Mouse (Mus musculus) embryonic facial prominence, embryonic 10.5 days (tissue): Measurements from ENCODE around the gene Fga. TPM values are rescaled to one million over a fixed set of nuclear protein-coding genes. Genes with fewer than 3 reads are reported as not detected.

Source experiments
- DNase-seq: peaks from one replicate; pipeline ENCODE4 v3.0.0-alpha.2; 2017; ENCODE audit warnings: low spot score
- H3K27ac ChIP-seq: fragments of 300-500 bp; sonication (generic); replicated peaks from 2 replicates; pipeline ENCODE4 v1.5.1; 2016; ENCODE audit warnings: mild to moderate bottlenecking
- H3K27me3 ChIP-seq: fragments of 300-500 bp; sonication (generic); replicated peaks from 2 replicates; pipeline ENCODE4 v1.6.1; 2016; ENCODE audit warnings: low read depth, mild to moderate bottlenecking; ENCODE audit not compliant: poor library complexity, severe bottlenecking
- H3K36me3 ChIP-seq: fragments of 300-500 bp; sonication (generic); replicated peaks from 2 replicates; pipeline ENCODE4 v1.6.1; 2016; ENCODE audit warnings: mild to moderate bottlenecking, moderate library complexity
- H3K4me1 ChIP-seq: fragments of 300-500 bp; sonication (generic); 2 replicates; pipeline ENCODE4 v1.6.1; 2016
- H3K4me3 ChIP-seq: fragments of 300-500 bp; sonication (generic); 2 replicates; pipeline ENCODE4 v1.5.1; 2016; ENCODE audit warnings: mild to moderate bottlenecking, moderate library complexity
- H3K9me3 ChIP-seq: fragments of 300-500 bp; sonication (generic); 2 replicates; pipeline ENCODE4 v1.6.1; 2016; ENCODE audit warnings: mild to moderate bottlenecking
- WGBS: fragments of 180-500 bp; shearing (Covaris S2); methylation state at CpG from one replicate; pipeline ENCODE4 v1.1.7; 2016; 5-methylcytosine and 5-hydroxymethylcytosine counted together
- polyA plus RNA-seq: library from polyadenylated mRNA; unstranded; fragments of >200 nt; fragmentation: Nextera tagmentation; extraction: Ambion mirVana; gene quantifications from 2 replicates; pipeline ENCODE4 v1.2.1, GENCODE M21; 2016

The Fga gene
- polyA plus RNA-seq, result not detected in 2 replicates

DNA sequence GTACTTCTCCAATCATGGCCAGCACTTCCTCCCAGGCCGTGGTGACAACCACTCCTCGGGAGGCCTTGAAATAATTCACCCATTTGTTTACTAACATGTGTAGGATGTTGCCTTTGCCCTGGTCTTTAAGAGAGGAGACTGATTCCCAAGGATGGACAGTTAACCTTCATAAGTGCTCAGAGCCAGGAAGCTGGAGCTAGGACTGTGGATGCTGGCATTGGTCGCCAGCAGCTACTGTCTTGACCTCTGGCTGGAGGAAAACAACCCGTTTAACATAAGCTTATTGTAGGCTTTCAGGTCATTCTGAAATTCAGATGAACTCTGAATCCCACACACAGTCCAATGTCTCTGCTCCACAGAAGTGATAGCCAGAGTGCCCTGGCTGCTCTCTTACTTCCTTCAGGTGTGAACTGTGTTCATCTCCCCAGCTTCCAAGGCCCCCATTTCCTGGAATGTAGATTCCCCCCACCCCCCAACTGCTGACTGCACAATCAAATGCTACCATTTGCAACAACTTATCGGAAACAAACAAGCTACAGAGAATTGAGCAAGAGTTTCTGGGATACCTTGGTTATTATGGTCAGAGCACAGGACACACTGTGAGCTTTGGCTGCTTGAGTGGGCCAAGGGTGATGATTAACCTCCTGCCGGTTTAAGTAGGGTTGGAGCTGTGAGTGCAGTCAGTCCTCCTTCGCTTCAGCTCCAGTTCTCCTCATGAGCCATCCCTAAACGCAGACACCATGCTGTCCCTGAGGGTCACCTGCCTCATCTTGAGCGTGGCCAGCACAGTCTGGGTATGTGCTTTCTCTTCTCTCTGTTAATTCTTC, at the start of gene Fga:
TSS of gene Fga (plus strand) at position 602 of the 827 bp plus-strand sequence.
- Histone ChIP-seq H3K9me3 (no peaks in the 10 kb centered on the region), H3K36me3 (no peaks in the 10 kb centered on the region), H3K4me3 (no peak within 1 kb of the TSS), H3K4me1 (no peaks in the 10 kb centered on the region), H3K27ac (no peak within 1 kb of the TSS), H3K27me3 (no peaks in the 10 kb centered on the region)
- no peak for DNase-seq
- 77% methylated on average over 9 of the region's 9 CpGs for WGBS

DNA sequence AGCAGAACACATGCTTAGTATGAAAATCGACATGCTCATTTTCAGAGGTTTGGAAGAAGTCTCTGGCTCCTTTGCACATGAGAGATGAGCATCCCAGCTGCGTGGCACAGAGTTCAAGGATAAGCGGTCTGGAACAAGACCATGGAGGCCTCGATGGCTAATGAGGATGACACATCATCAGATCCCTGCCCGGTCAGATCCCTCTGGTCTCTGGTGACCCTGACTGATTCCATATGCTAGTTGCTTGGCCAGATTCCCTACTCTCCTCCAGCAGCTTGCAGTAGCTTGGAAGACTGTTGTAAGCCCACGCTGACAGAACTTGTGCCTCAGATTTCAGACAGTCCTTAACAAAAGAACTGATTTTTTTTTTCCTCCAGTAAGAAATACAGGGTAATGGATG, 45.1 kb upstream of the Fga start:
- 91% methylated on average over 6 of the region's 6 CpGs for WGBS
- no peaks in the 10 kb centered on the region for H3K27me3 ChIP-seq
- DNase-seq, result no peak
- H3K27ac ChIP-seq, result no peak overlapping the region
- H3K9me3 ChIP-seq, result no peaks in the 10 kb centered on the region
- no peaks in the 10 kb centered on the region for H3K36me3 ChIP-seq
- no peaks in the 10 kb centered on the region for H3K4me1 ChIP-seq
- H3K4me3 ChIP-seq, result no peak overlapping the region

DNA sequence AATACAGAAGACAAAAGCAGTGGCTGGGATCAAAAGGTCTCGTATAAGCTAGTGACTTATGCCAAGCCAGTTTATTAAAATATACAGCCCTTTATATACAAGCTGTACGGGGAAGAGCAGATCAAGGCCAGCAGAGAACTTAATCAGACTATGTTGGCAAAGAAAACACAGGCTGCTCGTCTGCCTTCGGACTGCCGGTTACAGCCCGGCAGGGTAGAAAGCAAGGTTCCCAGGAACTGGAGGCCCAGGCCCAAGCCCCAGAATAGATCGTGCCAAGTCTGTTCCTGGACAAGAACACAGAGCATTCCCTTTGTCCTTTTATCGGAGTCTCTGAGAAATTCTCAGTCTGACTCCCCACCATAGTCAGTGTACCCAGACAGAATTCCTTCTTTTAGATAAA, 44.0 kb upstream of the Fga start:
- Histone ChIP-seq H3K27ac (no peak overlapping the region), H3K27me3 (no peaks in the 10 kb centered on the region), H3K4me3 (no peak overlapping the region), H3K4me1 (no peaks in the 10 kb centered on the region), H3K9me3 (no peaks in the 10 kb centered on the region), H3K36me3 (no peaks in the 10 kb centered on the region)
- no peak for DNase-seq
- 88% methylated on average over 8 of the region's 8 CpGs for WGBS

DNA sequence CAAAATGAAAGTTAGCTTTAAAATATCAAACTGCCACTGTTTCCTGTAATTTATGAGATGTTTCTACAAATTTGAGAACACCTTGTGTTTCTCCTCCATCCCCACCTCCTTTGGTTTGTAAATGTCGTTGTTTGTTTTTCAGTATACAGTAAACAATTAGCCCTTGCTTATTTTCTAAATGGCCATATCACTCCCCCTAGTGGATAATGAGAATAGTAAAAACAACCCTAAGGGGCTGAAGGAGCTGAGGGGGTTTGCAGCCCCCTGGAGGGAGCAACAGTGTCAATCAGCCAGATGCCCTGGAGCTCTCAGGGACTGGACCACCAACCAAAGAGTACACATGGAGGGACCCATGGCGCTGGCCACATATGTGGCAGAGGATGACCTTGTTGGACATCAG, 41.0 kb upstream of the Fga start:
- Histone ChIP-seq H3K36me3 (no peaks in the 10 kb centered on the region), H3K4me3 (no peak overlapping the region), H3K9me3 (no peaks in the 10 kb centered on the region), H3K27ac (no peak overlapping the region), H3K27me3 (no peaks in the 10 kb centered on the region), H3K4me1 (no peaks in the 10 kb centered on the region)
- DNase-seq, result no peak
- WGBS, result 77% methylated on average over 2 of the region's 2 CpGs

DNA sequence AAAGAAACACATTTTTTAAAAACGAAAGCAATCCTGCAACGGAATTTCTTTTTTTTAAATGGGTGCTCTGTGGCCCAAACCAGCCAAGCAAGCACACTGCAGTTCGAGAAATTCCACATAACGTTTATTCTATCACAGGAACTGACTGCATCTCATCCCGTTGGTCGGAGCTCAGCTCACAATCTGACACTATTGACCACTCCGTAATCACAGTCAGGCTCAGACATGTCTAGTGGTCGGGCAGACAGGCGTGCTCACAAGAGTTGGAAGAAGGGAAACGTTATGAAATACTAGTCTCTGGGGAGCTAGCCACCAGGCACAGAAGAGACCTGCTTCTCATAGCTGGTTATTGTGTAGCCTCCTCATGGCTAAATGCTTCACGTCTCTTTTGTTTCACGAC, 33.9 kb upstream of the Fga start:
- Histone ChIP-seq H3K4me3 (no peak overlapping the region), H3K36me3 (no peaks in the 10 kb centered on the region), H3K4me1 (peaks cover 11% of the 10 kb centered on the region), H3K27ac (no peak overlapping the region), H3K27me3 (peaks cover 34% of the 10 kb centered on the region), H3K9me3 (no peaks in the 10 kb centered on the region)
- WGBS, result 82% methylated on average over 12 of the region's 12 CpGs
- no peak for DNase-seq

DNA sequence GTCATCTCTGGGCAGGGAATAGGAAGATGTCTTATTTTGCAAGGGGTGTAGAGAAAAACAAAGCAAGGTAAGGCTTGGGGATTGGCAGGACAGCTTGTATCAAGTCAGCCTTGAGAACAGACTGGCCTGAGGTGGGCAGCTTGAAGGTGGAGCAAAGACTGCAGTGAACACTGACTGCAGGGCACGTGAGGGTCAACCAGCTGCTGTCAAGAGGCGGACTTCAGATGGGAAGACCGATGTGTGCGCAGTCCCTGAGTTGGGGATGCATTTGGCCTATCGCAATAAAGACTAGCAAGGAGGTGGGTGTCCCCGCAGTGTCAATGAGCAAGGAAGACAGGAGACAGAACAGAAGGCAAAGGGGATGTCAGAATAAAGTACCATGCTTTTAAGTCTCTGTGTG, 32.9 kb upstream of the Fga start:
- Histone ChIP-seq H3K9me3 (no peaks in the 10 kb centered on the region), H3K27ac (no peak overlapping the region), H3K27me3 (peaks cover 41% of the 10 kb centered on the region), H3K4me3 (no peak overlapping the region), H3K36me3 (no peaks in the 10 kb centered on the region), H3K4me1 (peaks cover 11% of the 10 kb centered on the region)
- WGBS, result 86% methylated on average over 6 of the region's 6 CpGs
- DNase-seq, result no peak

DNA sequence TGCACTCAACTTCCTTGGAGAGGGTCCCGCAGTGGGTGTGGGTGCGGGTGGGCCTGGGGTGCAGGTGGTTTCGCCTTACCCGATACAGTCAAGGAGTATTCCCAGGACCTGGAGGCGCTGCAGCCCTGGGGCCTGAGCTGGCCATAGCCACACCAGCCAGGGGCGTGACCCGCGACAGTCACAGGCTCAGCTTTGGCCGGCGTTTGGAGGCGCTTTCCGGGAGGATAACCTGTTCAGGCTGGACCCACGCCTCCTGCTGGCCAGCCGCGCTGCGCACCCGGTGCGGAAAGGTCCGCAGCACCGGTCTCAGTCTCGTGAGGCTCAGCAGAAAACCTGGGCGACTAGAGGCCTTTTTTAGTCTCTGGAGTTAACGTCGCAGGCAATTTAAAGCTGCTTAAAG, 30.5 kb upstream of the Fga start:
- peak; percentile 86 for DNase-seq
- H3K27ac ChIP-seq, result no peak overlapping the region
- WGBS, result 2% methylated on average over 24 of the region's 24 CpGs

DNA sequence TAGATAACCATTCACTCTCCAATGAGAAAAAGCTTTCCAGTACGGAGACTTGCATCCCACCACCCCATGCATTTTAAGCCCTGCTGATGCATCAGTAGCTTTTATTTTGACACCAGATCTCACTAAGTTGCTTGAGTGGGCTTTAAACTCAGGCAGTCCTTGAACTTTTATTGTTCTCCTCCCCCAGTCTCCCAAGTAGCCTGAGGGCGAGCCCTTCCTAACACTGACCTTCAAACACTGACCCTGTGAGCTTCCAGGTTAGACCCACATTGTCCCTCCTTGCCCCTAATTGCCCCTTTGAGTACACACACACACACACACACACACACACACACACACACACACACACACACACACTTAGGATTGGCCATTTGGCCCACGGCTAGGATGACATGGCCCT, 29.2 kb upstream of the Fga start:
- Histone ChIP-seq H3K36me3 (no peaks in the 10 kb centered on the region), H3K4me1 (peaks cover 11% of the 10 kb centered on the region), H3K4me3 (no peak overlapping the region), H3K27ac (no peak overlapping the region), H3K27me3 (peaks cover 41% of the 10 kb centered on the region), H3K9me3 (no peaks in the 10 kb centered on the region)
- 70% methylated on average over 3 of the region's 3 CpGs for WGBS
- no peak for DNase-seq

More for the DNA sequence above, 30.5 kb upstream of the Fga start:
- no peaks in the 10 kb centered on the region for H3K9me3 ChIP-seq
- H3K27me3 ChIP-seq, result peaks cover 41% of the 10 kb centered on the region
- H3K4me1 ChIP-seq, result peaks cover 11% of the 10 kb centered on the region
- H3K36me3 ChIP-seq, result no peaks in the 10 kb centered on the region
- H3K4me3 ChIP-seq, result peak overlapping the region; percentile 47

DNA sequence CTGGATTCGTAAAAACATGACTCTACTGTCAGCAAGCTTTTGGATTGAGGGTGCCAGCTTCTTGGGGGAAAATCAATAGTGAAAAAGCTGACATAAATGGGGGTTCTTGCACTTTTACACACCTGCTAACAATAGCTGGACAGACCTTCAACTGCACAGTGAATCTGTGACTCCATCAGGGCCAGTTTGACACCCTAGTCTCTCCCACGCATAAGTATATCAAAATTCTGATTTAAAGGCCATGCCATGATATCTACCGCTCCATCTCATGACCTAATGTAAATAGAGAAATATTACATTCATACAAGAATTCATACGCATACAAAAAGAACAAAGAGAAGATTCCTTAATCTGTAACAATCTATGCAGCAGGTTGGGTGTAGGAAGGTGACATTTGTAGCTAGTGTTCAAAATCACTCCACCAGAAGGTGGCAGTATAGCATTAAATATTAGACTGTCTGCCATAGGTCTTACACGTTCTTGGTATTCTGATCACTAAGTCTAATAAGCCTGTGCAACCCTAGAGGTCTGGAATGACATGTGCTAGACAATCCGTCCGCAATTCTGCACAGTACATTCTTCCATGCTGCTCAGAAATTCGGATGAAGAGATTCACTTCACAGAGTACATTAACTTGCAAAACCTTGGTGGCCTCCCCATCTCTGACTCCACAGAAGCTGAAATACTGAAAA, 27.0 kb upstream of the Fga start:
- no peak overlapping the region for H3K4me3 ChIP-seq
- H3K36me3 ChIP-seq, result no peaks in the 10 kb centered on the region
- peaks cover 11% of the 10 kb centered on the region for H3K4me1 ChIP-seq
- no peak for DNase-seq
- H3K9me3 ChIP-seq, result no peaks in the 10 kb centered on the region
- H3K27ac ChIP-seq, result no peak overlapping the region
- H3K27me3 ChIP-seq, result peaks cover 37% of the 10 kb centered on the region
- 37% methylated on average over 8 of the region's 8 CpGs for WGBS

DNA sequence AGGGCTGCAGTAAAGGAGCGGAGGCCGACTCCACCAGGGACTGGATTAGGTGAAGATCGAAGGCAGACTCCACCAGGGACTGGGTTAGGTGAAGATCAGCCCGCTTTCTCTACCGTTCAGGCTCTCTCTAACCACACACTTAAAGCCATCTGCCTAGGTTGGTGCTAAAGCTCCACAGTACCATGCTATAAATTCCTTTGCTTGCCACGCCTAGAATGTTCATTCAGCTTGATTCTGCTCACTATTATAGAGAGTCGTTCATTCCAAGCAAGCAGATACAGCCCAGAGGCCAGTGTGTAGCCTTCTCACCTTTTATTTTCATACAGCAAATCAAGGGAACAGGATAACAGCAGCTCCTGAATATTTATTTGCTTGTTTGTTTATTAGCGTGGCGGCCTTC, 25.9 kb upstream of the Fga start:
- Histone ChIP-seq H3K4me1 (peaks cover 10% of the 10 kb centered on the region), H3K36me3 (no peaks in the 10 kb centered on the region), H3K9me3 (no peaks in the 10 kb centered on the region), H3K27me3 (peaks cover 27% of the 10 kb centered on the region), H3K27ac (no peak overlapping the region), H3K4me3 (no peak overlapping the region)
- DNase-seq, result no peak
- 86% methylated on average over 9 of the region's 9 CpGs for WGBS

DNA sequence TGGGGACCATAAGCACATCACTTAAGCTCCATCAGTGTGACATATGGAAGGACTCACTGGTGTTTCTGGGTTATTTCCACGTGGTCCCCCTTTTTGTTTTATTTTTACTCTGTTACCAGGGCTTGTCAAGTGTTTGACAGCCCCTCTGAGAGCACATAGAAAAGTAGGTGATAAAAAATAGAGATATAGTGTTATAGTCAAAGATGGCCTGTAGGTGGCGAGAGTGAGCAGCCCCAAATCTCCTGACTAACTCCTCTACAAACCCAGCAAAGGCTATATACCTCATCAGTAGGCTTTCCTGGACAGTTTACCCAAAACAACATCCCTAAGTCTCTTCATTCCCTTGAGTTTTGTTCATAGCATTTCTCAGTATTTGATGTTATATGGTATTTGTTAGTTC, 23.7 kb upstream of the Fga start:
- WGBS, result 0% methylated on average over 2 of the region's 2 CpGs
- Histone ChIP-seq H3K27ac (no peak overlapping the region), H3K4me3 (no peak overlapping the region), H3K4me1 (peaks cover 4% of the 10 kb centered on the region; the same call in 1 of the 2 replicates), H3K9me3 (no peaks in the 10 kb centered on the region), H3K27me3 (peaks cover 5% of the 10 kb centered on the region), H3K36me3 (no peaks in the 10 kb centered on the region)
- peak; percentile 39 for DNase-seq

DNA sequence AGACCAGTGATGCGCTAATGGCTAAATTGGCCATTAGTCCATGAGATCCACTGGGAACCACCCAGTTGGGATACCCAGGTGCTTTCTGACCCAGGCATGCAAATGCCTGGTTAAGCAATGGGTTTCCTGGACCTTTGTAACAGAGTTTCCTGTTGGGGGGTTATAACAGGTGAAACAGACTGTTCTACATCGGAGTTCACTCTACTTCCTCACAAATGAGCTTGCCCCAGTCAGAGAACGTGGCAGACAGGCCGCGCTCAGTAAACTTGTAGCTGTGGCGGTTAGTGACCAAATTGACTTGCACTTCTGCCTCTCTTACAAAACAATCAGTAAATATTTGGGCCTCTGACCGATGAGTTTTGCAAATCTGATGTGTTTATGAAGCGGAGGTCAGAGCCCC, 22.8 kb upstream of the Fga start:
- H3K36me3 ChIP-seq, result no peaks in the 10 kb centered on the region
- no peaks in the 10 kb centered on the region for H3K9me3 ChIP-seq
- H3K27ac ChIP-seq, result no peak overlapping the region
- H3K4me3 ChIP-seq, result no peak overlapping the region
- H3K4me1 ChIP-seq, result peaks cover 4% of the 10 kb centered on the region; the same call in 1 of the 2 replicates
- no peaks in the 10 kb centered on the region for H3K27me3 ChIP-seq
- WGBS, result 94% methylated on average over 8 of the region's 8 CpGs
- DNase-seq, result no peak

DNA sequence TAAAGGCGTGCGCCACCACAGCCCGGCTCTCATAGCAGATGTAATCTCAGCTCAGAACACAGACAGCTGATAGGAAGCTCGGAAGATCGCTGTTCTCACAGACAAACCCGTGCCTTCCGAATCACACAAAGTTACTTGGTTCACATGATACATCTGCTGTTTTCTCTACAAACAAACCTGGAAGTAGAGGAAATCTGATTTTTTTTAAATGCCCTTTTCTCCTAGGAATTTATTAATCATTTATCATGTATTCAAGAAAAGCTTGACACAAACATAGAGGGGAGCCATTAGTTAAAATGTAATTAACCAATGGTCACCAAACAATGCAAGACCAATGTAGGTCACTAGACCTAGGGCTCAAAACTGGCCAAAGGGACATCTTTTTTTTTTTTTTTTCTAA, 21.1 kb upstream of the Fga start:
- peaks cover 4% of the 10 kb centered on the region; the same call in 1 of the 2 replicates for H3K4me1 ChIP-seq
- 91% methylated on average over 7 of the region's 7 CpGs for WGBS

More for the DNA sequence above, 21.1 kb upstream of the Fga start:
- DNase-seq, result no peak
- Histone ChIP-seq H3K4me3 (no peak overlapping the region), H3K27me3 (no peaks in the 10 kb centered on the region), H3K9me3 (no peaks in the 10 kb centered on the region), H3K36me3 (no peaks in the 10 kb centered on the region), H3K27ac (no peak overlapping the region)
